Mouse (Mus musculus) cortical plate, adult 2 months (tissue): ENCODE data around the gene Lce1b.

Experiments
- CTCF ChIP-seq: fragments of 200-500 bp; IDR thresholded peaks from 2 replicates; pipeline ENCODE4 v1.5.1; 2011; ENCODE audit warnings: mild to moderate bottlenecking, control low read depth, low read length; ENCODE audit not compliant: insufficient read depth; ENCODE audit errors: extremely low read depth
- POLR2A ChIP-seq: fragments of 200-500 bp; IDR thresholded peaks from 2 replicates; pipeline ENCODE4 v1.6.1; 2011; ENCODE audit warnings: mild to moderate bottlenecking, low read length, control low read depth; ENCODE audit not compliant: insufficient read depth; ENCODE audit errors: extremely low read depth

DNA sequence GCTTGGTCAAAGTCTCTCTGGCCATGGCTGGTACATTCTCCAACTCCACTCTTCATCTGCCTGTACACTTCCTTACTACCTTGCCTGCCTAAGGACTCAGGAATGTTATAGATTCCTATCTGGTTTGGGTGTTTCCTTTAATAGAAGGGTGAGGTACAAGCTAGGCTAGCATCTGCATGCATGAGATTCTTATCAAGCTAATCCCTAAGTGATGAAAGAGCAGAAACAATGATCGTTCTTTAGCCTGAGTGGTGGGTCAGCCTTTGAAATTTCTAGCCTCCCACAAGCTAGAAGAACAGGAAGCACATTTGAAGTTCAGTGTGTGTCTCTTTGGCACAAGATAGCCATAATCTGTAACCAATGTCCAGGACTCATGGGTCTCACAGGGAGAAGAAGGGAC, 46.9 kb downstream of the Lce1b start:
- TF ChIP-seq POLR2A (no peak), CTCF (no peak)
